Mouse (Mus musculus) heart, adult 9 months (tissue): ENCODE data around the gene Btd.

Experiments
- DNase-seq, 2 experiments: peaks; one replicate each; pipeline ENCODE4 v3.0.0; 2022; ENCODE audit warnings: low spot score in 2 of 2

The Btd gene

GRCm38 (mm10) chr14:31645920-31646319, 5.1 kb downstream of the Btd start:
- DNase-seq = no peak

GRCm38 (mm10) chr14:31647991-31648390, 7.2 kb downstream of the Btd start:
- no peak for DNase-seq

GRCm38 (mm10) chr14:31650347-31650746, 9.5 kb downstream of the Btd start:
- no peak for DNase-seq

GRCm38 (mm10) chr14:31651206-31651605, 10.4 kb downstream of the Btd start:
- no peak for DNase-seq

GRCm38 (mm10) chr14:31652106-31652505, 11.3 kb downstream of the Btd start:
- no peak for DNase-seq

- DNase-seq = no peak
Measured at GRCm38 (mm10) chr14:31652624-31653023, 11.8 kb downstream of the Btd start.

- DNase-seq = no peak
Measured at GRCm38 (mm10) chr14:31653101-31653875, 12.5 kb downstream of the Btd start.

- DNase-seq = no peak
Measured at GRCm38 (mm10) chr14:31654816-31655215, 14.0 kb downstream of the Btd start.

- no peak for DNase-seq
Measured at GRCm38 (mm10) chr14:31655406-31655805, 14.6 kb downstream of the Btd start.

- no peak for DNase-seq
Measured at GRCm38 (mm10) chr14:31656386-31656785, 15.6 kb downstream of the Btd start.

- peak in 1 of 2 experiments; percentile 67 for DNase-seq
Measured at GRCm38 (mm10) chr14:31656857-31657645, 16.2 kb downstream of the Btd start.

- DNase-seq = no peak
Measured at GRCm38 (mm10) chr14:31658126-31658680, 17.4 kb downstream of the Btd start.

GRCm38 (mm10) chr14:31659501-31660181, 18.8 kb downstream of the Btd start:
- peak; percentile 70 to 75 for DNase-seq

GRCm38 (mm10) chr14:31660312-31661093, 19.7 kb downstream of the Btd start:
- no peak for DNase-seq

GRCm38 (mm10) chr14:31661671-31662554, 21.1 kb downstream of the Btd start:
- DNase-seq = peak; percentile 88 to 91

GRCm38 (mm10) chr14:31662555-31663211, 21.9 kb downstream of the Btd start:
- peak; percentile 94 to 95 for DNase-seq

- DNase-seq = peak in 1 of 2 experiments; percentile 15
Measured at GRCm38 (mm10) chr14:31663376-31664099, 22.7 kb downstream of the Btd start.

GRCm38 (mm10) chr14:31664100-31664902, 23.5 kb downstream of the Btd start:
- no peak for DNase-seq
